Mouse (Mus musculus): ENCODE data around the gene Gm49510.

Gm49510 gene

DNA sequence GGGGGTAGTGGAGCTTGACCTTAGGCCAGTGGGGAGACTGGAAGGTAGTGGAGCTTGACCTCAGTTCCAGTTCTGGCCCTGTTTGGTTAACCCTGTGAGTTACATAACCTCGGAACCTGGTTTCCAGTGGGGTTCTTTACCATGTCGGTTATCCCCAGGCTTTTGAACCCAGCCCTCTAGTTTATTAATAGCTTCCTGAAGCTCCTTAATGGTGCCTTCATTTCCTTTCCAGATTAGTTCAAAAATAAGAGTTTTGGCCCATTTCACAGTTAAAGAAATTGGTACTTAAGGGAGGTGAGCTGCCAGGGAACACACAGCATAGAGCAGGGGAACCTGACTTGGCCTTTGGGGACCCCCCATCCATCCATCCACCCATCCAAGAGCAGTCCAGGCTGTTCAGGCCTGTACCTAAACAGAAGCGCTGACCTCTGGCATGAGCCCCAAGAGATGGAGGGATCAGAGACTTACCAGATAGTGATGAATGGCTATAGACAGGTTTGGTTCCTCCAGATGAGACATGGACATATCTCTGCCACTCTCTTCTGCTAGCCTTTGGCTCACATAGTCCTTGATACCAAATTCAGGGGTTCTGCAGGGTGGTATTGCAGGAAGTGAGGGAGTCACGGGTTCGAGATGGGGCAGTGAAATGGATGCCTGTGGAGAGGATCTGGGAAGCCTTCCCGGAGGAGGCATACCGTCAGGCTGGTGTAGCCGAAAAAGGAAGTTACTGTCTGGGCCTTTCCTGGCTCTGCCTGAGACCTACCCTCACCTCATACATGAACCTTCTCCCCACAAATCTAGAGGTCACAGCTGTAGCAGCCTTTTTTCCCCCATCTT, 15.6 kb downstream of the Gm49510 start:
- no peak for DNase-seq (ENCODE audit: extremely low spot score, low spot score)

DNA sequence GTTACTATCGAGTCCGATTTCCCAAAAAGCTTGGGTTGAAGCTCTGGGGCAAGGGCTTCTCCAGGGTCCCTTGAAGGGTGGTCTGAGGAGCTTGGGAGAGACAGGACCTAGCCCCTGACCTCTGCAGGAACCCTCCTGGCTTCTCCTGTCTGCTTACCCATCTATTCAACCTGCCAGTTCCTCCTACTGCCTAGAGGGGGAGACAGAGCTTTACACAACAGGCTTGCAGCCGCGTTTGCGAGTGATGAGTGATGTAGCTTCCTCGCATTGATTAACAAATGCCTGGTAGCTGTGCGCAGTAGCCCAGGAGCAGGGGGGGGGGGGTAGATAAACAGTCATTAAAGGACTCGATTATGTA, 16.2 kb downstream of the Gm49510 start:
- peak; percentile 66 for DNase-seq (ENCODE audit: extremely low spot score, low spot score)

DNA sequence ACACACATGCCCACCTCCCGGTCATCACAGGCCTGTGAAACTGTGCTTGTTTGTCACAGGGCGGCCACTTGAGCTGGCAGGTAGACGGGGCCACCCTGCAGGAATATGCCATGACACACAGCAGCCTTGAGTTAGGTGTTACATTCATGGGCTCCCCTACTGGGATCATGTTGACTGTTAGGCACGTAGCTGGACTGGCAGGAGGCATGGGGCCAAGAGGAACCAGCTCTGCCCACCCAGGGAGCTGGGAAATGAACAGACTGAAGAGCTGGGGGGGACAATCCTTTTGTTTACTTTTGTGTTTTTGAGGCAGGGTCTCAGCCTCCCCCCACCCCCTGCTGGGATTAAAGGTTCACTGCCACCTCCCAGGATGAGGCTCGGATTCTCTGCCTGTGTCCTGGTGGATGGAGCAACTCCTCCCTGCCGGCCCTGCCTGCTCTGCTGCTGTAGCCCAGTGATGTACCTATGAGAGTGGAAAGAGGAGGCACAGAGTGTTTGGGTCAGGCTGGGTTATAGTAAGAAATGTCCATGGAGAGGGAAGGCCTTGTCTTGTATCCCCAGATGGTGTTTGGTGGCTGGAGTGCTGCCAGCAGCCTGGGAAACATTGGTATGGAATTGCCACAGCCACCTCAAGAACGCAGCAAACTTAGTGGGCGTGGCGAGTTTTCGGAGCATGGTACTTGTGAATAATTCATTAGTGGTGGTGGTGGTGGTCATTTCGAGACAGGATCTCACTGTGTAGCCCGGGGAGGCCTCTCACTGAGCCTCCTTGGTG, 16.8 kb downstream of the Gm49510 start:
- DNase-seq (ENCODE audit: extremely low spot score, low spot score), result no peak

DNA sequence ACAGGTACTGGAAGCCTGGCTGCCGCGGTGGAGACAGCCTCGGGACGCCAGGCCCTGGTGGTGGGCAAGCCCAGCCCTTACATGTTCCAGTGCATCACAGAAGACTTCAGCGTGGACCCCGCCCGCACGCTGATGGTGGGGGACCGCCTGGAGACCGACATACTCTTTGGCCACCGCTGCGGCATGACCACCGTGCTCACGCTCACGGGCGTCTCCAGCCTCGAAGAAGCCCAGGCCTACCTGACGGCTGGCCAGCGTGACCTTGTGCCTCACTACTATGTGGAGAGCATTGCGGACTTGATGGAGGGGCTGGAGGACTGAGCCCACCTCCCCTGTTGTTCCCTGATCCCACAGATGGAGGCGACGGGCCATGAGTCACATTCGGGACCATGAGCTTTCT, 18.7 kb downstream of the Gm49510 start:
- no peak for DNase-seq (ENCODE audit: extremely low spot score, low spot score)

DNA sequence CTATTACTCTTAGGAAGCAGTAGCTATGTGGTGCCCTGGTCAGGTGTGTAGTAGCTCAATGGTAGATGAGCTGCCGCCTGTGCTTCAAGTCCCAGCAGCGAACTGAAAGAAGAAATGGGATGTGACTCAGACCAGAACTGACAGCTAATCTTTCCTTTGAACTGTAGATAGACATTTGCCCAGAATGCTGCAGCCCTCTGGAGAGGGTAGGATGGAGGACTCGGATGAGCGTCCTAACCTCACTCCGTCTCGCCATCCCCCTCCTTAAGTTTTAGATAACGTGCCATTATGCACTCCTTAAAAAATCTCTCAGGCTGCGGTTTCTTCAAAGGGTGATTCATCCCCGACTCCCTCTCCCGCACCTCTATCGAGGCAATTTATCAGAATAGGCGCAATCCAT, 20.4 kb downstream of the Gm49510 start:
- DNase-seq (ENCODE audit: extremely low spot score, low spot score), result no peak

DNA sequence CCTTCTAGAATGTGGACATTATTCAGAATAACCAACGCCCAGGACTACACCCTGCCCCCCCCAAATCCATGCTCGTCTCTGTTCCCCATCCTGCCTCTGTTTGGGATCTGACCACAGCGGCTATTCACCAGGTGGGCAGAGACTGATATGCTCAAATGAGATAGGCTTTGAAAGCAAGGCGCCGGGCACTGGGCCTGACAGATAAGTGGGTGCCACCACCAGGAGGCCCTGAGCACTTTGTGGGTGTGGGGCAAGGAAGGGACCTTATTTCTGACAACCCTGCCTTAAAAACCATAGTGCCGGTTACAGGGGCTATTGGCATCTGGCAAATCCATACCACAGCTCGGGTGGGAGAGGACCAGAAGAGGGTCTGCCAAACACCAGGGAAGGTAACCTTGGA, 23.2 kb downstream of the Gm49510 start:
- no peak for DNase-seq (ENCODE audit: extremely low spot score, low spot score)

DNA sequence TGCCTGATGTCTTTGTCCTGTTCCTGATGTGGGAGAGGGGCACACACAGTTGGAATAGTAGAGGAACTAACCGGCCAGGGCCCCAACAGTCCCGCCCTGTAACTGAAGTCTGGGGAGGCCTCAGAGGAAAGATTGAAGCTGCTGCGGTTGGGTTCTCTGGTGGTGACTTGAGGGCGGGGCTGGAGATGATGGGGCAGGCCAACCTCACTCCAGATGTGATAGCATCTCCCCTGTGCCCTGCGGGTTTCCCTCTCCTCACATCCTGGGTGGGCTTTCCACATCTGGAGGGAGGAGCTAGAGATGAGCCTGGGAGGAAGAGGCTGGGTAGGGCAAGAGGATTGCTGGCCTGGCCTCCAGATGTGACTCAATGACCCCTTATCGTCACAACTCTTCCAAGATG, 24.1 kb downstream of the Gm49510 start:
- DNase-seq (ENCODE audit: extremely low spot score, low spot score), result no peak

DNA sequence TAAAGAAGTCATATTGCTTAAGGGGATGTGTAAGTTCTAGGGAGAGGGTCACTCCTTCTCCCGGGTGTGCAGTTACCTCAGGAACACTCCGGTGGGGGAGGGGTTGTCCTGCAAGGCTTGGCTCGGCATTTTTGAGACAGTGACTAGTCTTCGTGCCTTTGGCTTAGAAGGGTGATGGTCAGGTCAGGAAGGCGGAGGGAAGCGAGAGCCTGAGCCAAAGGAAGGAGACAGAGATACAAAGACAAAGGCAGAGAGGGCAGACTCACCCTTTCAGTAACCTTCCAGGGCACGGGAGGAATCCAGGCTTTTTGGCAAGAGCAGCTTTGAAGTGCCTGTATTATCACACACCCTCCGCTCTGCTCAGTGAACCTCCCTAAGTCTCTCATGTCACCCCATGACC, 25.7 kb downstream of the Gm49510 start:
- no peak for DNase-seq (ENCODE audit: extremely low spot score, low spot score)

DNA sequence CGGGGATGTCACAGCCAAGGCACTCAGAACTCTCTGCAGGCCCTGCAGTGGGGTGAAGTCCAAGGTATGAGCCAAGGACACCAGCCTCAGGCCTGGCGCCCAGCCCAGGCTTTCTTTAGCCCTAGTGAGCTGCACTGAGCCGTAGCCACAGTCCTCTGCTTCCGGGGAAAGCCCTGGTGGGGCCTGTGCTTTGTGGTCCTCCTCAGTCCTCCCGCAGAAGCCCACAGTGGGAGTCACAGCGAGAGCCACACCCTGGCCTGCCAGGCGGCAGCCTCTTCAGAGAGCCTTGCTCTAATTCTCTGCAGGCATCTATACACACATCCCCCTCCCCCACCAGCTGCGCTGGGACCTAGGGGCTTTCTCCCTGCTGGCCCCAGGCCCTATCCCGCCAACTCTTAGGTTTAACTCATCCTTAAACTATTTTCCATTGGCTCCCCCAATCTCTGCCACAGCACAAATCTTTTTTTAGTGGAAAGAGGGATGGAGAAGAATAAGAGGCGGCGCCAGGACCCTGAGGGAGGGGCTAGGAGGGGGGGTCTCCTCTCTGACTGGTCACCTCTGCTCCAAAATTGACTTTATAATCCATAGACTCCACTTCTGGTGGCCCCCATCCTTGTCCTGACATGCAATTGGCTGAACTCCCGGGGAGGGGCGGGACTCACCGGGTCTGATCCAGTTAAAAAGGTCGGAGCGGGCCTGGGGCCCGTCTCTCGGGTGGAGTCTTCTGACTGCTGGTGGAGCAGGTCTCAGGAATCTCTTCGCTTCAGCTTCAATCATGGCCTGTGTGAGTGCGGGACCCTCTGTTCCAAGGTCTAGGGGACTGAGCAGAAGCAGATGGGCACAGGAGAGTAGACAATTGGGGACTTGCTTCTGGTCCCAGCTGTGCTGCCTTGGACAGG, 26.8 kb downstream of the Gm49510 start, which contains the start of gene Lgals1:
Lgals1 (plus strand) TSS at position 705 of the 899 bp plus-strand sequence.
- peak; percentile 76 for DNase-seq (ENCODE audit: extremely low spot score, low spot score)

DNA sequence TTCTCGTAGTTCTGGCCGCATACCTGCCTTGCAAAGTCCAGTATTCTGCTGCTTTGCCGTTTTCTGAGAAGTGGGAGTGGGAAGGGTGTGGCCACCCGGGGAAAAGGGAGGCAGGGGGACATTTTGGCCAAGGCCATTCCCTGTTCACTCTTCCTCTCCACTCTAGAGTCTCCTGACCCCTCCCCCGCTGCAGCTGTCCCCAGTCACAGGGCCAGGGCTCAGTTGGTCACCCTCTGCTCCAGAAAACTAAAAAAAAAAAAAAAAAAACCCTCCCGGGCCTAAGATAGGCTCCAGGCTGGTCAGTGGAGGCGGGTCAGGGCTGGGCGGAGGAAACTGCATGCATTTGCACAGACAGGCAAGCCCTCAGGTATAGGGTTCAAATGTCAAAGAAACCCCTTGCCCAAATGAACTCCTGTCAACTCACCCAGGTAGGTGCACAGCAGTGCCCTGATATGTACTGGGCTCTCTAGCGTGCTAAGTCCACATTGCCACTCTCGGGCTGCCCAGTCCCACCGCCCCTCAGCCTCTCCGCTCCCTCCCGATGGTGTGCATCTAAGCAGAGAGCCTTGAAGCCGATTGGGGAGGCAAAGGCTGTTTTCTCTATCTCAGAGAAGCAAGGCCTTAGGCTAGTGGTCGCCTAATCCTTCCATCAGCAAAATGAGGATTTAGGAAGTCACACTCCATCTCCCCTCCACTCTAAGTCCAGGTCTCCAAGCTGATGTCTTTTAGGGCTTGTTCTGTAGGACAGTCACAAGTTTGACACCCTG, 27.7 kb downstream of the Gm49510 start:
- DNase-seq (ENCODE audit: extremely low spot score, low spot score), result peak; percentile 42

DNA sequence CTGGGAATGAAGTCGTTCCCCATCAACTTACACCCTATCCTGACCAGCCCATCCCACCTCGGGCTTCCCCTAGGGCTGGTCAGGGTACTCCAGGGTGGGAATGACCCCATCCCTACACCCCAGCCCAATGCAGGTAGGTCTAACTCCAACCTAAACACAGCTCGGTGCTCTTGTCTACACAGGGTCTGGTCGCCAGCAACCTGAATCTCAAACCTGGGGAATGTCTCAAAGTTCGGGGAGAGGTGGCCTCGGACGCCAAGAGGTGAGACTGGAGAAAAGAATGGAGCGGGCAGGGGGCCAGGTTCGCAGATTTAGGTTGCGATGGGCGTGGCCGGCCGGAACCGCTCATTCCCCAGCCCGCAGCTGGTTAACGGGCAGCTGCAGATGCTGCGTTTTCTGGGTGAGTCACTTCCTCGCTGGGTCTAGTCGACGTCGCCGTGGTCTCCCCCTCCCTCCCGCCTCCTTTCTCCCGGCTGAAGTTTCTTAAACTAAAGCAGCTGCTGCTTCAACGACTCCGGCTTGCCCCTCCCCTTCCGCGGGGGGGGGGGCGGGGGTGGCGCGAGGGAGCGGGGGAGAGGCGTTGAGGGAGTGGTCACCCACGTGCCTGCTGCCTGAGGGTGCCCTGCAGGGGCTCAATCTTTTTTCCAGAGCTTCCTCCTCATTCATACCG, 28.5 kb downstream of the Gm49510 start:
- peak; percentile 87 for DNase-seq (ENCODE audit: extremely low spot score, low spot score)

DNA sequence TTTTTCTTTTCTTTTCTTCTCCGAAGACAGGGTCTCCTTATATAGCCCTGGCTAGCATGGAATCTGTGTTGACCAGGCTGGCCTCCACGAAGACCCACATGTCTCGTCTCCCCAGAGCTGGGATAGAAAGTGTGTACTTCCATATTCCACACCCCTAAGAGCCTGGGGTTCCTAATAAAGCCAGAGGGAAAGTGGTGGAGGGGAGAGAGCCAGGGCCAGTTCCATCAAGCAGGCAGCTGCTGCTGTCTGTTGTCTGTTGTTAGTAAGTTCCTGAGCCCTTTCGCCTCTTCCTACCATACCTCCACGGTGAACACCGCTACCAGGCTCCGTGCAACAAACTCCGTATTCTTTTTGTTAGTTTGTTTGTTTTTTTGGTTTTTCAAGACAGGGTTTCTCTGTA, 29.1 kb downstream of the Gm49510 start:
- DNase-seq (ENCODE audit: extremely low spot score, low spot score), result no peak

DNA sequence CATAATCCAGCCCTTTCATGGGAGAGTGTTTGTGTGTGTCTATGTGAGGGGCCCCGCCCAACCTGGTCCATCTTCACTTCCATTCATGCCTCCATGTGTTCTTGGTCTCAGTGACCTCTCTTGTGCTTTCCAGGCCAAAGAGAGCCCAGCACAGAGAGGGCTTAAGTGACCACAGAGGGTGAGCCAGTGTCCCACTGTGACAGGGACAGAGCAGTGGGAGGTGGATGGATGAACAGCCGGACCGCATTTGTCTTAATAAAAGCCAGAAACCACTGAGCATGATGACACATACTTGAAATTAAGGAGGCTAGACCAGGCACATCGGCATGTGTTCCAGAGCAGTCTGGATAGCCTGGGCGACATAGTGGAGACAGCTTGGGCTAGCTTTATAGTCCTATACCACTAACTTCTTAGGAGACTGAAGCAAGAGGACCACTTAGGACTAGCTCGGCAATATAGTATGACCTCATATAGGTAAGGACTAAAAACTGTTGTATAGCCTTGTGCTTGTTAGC, 30.8 kb downstream of the Gm49510 start:
- no peak for DNase-seq (ENCODE audit: extremely low spot score, low spot score)

DNA sequence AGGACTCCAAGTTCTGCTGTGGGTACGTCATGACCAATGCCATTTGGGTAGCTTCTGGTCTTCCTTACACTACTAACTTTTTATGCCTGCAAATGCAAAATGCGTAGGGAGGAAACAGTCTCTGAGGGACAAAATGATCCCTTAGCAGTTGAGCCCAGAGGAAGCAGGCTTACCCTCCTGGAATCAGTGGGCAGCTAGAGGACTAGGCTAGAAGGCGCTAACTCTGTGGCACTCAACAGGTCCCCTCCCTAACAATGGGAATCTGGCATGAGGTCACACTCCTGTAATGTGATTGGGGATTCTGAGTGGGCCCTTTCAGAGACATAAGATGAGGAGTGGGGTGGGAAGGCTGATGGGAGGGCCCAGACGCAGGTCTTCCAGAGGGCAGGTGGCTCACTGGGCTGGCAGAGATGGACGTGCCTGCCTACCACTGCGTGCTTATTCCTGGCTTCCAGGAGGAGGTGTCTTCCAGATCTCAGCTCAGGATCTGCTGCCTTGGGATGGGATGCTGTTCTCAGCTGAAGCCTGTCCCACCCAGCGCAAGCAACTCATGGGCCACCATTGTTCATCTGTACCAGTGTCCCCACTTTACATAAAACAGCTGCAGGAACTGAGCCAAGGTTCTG, 31.4 kb downstream of the Gm49510 start:
- DNase-seq (ENCODE audit: extremely low spot score, low spot score), result no peak

DNA sequence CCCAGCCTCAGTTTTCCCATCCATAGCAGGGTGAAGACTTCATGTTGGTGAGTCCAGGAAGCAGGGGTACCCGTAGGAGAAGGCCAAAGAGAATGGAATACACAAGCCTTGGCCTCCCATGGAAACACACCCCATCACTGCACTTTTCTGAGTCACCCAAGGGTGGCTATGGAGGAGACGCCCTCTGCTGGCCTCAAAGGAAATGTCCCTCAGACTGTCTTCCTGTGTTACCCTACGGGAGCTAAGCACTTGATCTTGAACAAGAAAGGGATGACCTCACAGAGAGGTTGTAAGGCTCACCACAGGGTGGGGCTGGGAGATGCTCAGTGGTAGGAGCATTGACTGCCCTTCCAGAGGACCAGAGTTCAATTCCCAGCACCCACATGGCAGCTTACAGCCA, 32.1 kb downstream of the Gm49510 start:
- no peak for DNase-seq (ENCODE audit: extremely low spot score, low spot score)

DNA sequence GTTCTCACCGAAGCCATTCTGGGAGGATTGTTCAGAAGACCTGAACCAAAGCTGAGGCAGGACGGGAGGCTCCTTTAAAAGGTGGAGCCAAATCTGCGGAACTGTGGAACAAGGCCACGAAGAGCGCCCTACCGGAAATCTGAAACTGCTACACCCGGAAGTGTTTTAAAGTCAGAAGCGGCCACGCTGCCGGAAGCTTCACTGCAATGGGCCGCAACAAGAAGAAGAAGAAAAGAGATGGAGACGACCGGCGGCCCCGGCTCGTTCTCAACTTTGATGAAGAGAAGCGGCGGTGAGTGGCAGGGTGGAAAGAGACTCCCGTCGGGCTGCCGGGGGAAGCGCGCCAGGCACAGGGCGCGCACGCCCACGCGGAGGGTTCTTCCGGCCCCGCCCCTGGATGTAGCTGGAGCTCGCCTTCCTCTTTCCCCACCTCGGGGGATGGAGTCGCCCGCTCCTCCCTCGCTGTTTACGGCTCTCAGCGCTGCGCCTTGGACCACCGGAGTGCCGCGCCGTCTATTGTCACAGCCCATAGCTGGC, 35.4 kb downstream of the Gm49510 start, which contains the start of gene Nol12:
Nol12 (plus strand) TSS at position 150 of the 537 bp plus-strand sequence.
- peak; percentile 92 for DNase-seq (ENCODE audit: extremely low spot score, low spot score)

DNA sequence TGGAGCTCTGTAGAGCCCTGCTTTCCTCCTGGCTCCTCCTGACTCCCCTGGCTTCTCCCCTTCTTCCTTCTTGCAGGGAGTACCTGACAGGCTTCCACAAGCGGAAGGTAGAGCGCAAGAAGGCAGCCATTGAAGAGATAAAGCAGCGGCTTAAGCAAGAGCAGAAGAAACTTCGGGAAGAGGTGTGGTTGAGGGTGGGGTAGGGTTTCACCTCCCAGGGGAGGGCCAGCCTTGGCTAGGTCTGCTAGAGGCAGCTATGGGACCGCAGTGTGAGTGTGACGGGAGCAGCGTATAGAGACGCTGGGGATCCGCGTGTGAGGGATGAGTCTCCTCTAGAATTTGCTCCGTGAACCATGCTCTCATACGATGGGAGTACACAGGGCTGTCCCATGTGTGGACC, 36.9 kb downstream of the Gm49510 start:
- no peak for DNase-seq (ENCODE audit: extremely low spot score, low spot score)

DNA sequence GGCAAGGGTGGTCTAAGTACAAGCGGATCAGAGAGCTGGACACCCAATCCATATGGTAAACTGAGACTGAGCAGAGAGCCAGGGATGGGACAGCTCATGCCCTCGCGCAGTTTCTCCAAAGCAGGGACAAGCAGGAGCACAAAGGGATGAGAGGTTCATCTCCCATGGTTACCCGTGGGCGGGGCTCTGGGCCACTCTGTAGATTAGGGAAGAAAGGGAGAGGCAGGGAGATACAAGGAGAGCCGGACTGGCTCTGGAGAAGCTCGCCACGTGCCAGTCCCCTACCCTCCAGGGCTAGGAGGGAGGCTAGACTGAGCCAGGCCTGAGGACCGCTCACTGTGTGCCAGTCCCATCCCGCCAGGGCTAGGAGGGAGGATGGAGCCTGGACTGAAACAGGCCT, 37.8 kb downstream of the Gm49510 start:
- DNase-seq (ENCODE audit: extremely low spot score, low spot score), result no peak

DNA sequence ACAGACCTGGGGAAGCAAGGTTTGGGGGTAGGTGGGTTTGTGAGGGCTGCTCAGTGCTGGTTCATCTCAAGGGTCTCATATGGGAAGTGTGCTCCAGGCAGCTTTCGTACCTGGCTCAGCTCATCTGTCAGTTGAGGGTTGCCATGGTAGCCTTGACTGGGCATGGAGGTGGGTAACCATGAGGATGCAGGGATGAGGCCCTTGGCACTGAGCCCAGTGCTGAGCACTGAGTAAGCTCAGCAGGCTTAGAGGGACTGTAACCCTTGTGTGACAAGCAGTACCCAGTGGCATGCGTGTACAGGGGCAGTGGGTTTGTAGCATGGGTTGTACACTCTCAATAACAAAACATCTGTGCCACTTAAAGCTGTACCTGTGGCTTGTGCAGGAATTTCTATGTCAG, 38.5 kb downstream of the Gm49510 start:
- no peak for DNase-seq (ENCODE audit: extremely low spot score, low spot score)
